Mouse (Mus musculus) myocyte (in vitro differentiated cells): Measurements from ENCODE around the gene Mss51. TPM values are rescaled to one million over a fixed set of nuclear protein-coding genes. Genes with fewer than 3 reads are reported as not detected.

ENCODE experiments used
- H3K27me3 ChIP-seq: one replicate; pipeline ENCODE4 v1.6.1; 2011; ENCODE audit not compliant: control insufficient read depth, insufficient read depth, insufficient read length
- H3K36me3 ChIP-seq: one replicate; pipeline ENCODE4 v1.6.1; 2011; ENCODE audit not compliant: control insufficient read depth, insufficient read depth
- H3K4me2 ChIP-seq: one replicate; pipeline ENCODE4 v1.6.1; 2011; ENCODE audit warnings: low read depth, control low read depth
- H3K4me3 ChIP-seq: one replicate; pipeline ENCODE4 v1.5.1; 2011; ENCODE audit warnings: mild to moderate bottlenecking, control low read depth, moderate library complexity
- H3K79me2 ChIP-seq: one replicate; pipeline ENCODE4 v1.6.1; 2011; ENCODE audit not compliant: control insufficient read depth, insufficient read depth
- H3ac ChIP-seq: one replicate; pipeline ENCODE4 v1.6.1; 2011; ENCODE audit not compliant: control insufficient read depth, insufficient read length
- CEBPB ChIP-seq: IDR thresholded peaks from 2 replicates; pipeline ENCODE4 v1.6.1; 2011; ENCODE audit warnings: mild to moderate bottlenecking, moderate library complexity; ENCODE audit not compliant: poor library complexity, insufficient read depth, severe bottlenecking
- E2F4 ChIP-seq: IDR thresholded peaks from one replicate; pipeline ENCODE4 v1.6.1; 2011; ENCODE audit warnings: mild to moderate bottlenecking, control low read depth, moderate library complexity; ENCODE audit not compliant: insufficient read depth
- MAX ChIP-seq: IDR thresholded peaks from one replicate; pipeline ENCODE4 v1.6.1; 2011; ENCODE audit warnings: low read depth, mild to moderate bottlenecking, control low read depth
- MYOD1 ChIP-seq, 3 experiments: IDR thresholded peaks; one replicate each; pipeline ENCODE4 v1.6.1; 2011; ENCODE audit warnings: control low read depth in 2 of 3, low read depth in 2 of 3, mild to moderate bottlenecking in 2 of 3, moderate library complexity in 1 of 3; ENCODE audit not compliant: insufficient read length in 2 of 3, control insufficient read depth in 1 of 3
- MYOG ChIP-seq, 3 experiments: IDR thresholded peaks; one replicate each; pipeline ENCODE4 v1.6.1; 2011; ENCODE audit warnings: control low read depth in 2 of 3, low read depth in 2 of 3, mild to moderate bottlenecking in 2 of 3; ENCODE audit not compliant: insufficient read length in 2 of 3, control insufficient read depth in 1 of 3, insufficient read depth in 1 of 3
- POLR2A ChIP-seq: IDR thresholded peaks from one replicate; pipeline ENCODE4 v1.6.1; 2011; ENCODE audit warnings: low read depth, mild to moderate bottlenecking, control low read depth, moderate library complexity; ENCODE audit not compliant: insufficient read length
- POLR2AphosphoS2 ChIP-seq: IDR thresholded peaks from one replicate; pipeline ENCODE4 v1.6.1; 2011; ENCODE audit warnings: low read depth, control low read depth; ENCODE audit not compliant: insufficient read length
- REST ChIP-seq: IDR thresholded peaks from one replicate; pipeline ENCODE4 v1.6.1; 2011; ENCODE audit warnings: mild to moderate bottlenecking, control low read depth, moderate library complexity; ENCODE audit not compliant: insufficient read depth, insufficient read length
- SRF ChIP-seq: IDR thresholded peaks from one replicate; pipeline ENCODE4 v1.6.1; 2011; ENCODE audit warnings: low read depth; ENCODE audit not compliant: control insufficient read depth, insufficient read length
- TCF12 ChIP-seq: IDR thresholded peaks from one replicate; pipeline ENCODE4 v1.6.1; 2011; ENCODE audit warnings: mild to moderate bottlenecking, control low read depth; ENCODE audit not compliant: poor library complexity, insufficient read depth, severe bottlenecking
- TCF3 ChIP-seq: IDR thresholded peaks from one replicate; pipeline ENCODE4 v1.6.1; 2011; ENCODE audit warnings: low read depth, control low read depth; ENCODE audit not compliant: insufficient read length
- USF1 ChIP-seq: IDR thresholded peaks from one replicate; pipeline ENCODE4 v1.6.1; 2011; ENCODE audit warnings: low read depth, mild to moderate bottlenecking, control low read depth, moderate library complexity
- polyA plus RNA-seq: library from polyadenylated mRNA; unstranded; fragments of >200 nt; fragmentation: generic; extraction: Trizol; gene quantifications from one replicate; pipeline ENCODE4 v1.2.1, GENCODE M21; 2012; ENCODE audit warnings: missing spikeins

Mss51 gene
- polyA plus RNA-seq, 1 experiment = 7.2 TPM

- Histone ChIP-seq H3K4me3 (peak within 1 kb of the TSS; percentile 81), H3K36me3 (peaks cover 4% of the 10 kb centered on the region), H3K79me2 (peaks cover 33% of the 10 kb centered on the region), H3K4me2 (peak within 1 kb of the TSS; percentile 99), H3K27me3 (no peaks in the 10 kb centered on the region), H3ac (peak within 1 kb of the TSS; percentile 25)
- TF ChIP-seq TCF12 = no peak
- TF ChIP-seq POLR2A = peak; percentile 89
- TF ChIP-seq POLR2AphosphoS2 = peak; percentile 91
Measured at GRCm38 (mm10) chr14:20479291-20480194, 17.2 kb downstream of the Mss51 start, which contains the start of gene Anxa7. Anxa7 (minus strand) TSS chr14:20480133.

GRCm38 (mm10) chr14:20478801-20479200 lies 17.9 kb downstream of the Mss51 start:
- H3K4me2 ChIP-seq = peak overlapping the region; percentile 99
- H3K4me3 ChIP-seq = peak overlapping the region; percentile 81
- TF ChIP-seq SRF = peak; percentile 95
- no peak for TF ChIP-seq E2F4
- TF ChIP-seq TCF3 = no peak

DNA sequence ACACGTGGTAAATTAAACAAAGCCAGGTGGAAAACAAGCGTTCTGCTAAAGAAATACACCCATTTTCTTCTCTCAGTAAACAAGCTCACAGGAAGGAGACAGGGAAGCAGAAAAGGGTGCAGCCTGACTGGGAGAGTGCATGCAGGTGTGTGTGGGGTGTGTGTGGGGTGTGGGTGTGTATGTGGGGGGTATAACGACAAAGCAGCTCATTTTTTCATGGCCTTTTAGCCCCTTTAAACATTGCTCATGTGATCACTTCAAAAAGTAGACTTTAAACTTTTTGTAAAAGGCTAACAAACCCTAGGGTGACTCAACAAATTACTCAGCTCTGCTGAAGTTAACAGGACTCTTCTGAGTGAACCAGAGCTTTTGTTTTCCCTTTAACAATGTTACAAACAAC lies 18.3 kb downstream of the Mss51 start:
- Histone ChIP-seq H3ac (no peak overlapping the region), H3K4me2 (peak overlapping the region; percentile 99), H3K4me3 (peak overlapping the region; percentile 81), H3K36me3 (no peaks in the 10 kb centered on the region), H3K79me2 (peaks cover 33% of the 10 kb centered on the region), H3K27me3 (no peaks in the 10 kb centered on the region)
- TF ChIP-seq MYOD1 (IDR thresholded peaks at IDR 0.05; ENCODE audit: control insufficient read depth in 1 of 3, insufficient read length in 2 of 3, low read depth in 2 of 3) (no peak), MAX (no peak), POLR2AphosphoS2 (no peak), REST (no peak), USF1 (no peak), SRF (no peak), TCF12 (no peak)

More at GRCm38 (mm10) chr14:20478801-20479200, 17.9 kb downstream of the Mss51 start:
- peaks cover 33% of the 10 kb centered on the region for H3K79me2 ChIP-seq
- peak overlapping the region; percentile 25 for H3ac ChIP-seq
- no peaks in the 10 kb centered on the region for H3K36me3 ChIP-seq
- no peaks in the 10 kb centered on the region for H3K27me3 ChIP-seq

DNA sequence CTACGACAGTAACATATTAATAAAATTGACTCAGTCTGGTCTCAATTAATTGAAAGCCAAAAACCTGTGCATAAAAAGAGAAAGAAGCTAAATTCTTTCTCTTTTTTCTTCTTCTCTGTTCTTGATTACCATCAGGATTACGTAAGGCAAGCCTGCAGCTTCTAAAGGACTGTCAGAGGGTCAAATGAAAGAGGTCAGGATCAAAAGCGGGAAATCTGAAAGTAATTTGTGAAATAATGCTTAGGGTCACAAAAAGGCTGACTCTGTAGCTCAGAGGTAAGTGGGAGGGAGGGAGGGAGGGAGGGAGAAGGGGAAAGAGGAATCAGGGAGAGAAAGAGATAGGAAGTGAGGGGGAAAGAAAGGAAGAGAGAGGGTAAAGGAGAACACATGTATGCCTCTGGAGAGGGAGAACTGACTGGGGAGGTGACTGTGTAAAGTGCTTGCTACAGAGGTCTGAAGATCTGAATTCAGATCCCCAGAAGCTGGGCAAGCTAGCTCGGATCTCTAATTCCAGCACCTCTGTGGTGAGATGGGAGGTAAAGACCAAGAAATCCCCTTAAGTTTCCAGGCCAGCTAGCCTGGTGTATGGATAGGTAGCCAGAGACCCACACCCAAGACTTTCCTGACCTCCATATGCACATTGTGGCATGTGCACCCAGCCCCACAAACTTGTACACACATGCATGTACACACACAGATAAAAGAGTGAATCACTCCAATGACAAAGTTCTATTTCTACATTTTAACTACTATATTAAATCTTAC lies 19.3 kb downstream of the Mss51 start:
- no peaks in the 10 kb centered on the region for H3K36me3 ChIP-seq
- peaks cover 33% of the 10 kb centered on the region for H3K79me2 ChIP-seq
- no peaks in the 10 kb centered on the region for H3K27me3 ChIP-seq
- no peak overlapping the region for H3ac ChIP-seq
- peak overlapping the region; percentile 99 for H3K4me2 ChIP-seq
- TF ChIP-seq E2F4 = no peak
- no peak for TF ChIP-seq MYOG (IDR thresholded peaks at IDR 0.05; ENCODE audit: control insufficient read depth in 1 of 3, insufficient read depth in 1 of 3, insufficient read length in 2 of 3, low read depth in 2 of 3)
- no peak for TF ChIP-seq TCF12
- TF ChIP-seq SRF = no peak
- TF ChIP-seq MAX = no peak
- no peak for TF ChIP-seq POLR2A
- TF ChIP-seq MYOD1 (IDR thresholded peaks at IDR 0.05; ENCODE audit: control insufficient read depth in 1 of 3, insufficient read length in 2 of 3, low read depth in 2 of 3) = no peak
- no peak for TF ChIP-seq REST
- no peak for TF ChIP-seq CEBPB
- no peak for TF ChIP-seq TCF3
- no peak for TF ChIP-seq POLR2AphosphoS2
- peak overlapping the region; percentile 81 for H3K4me3 ChIP-seq

DNA sequence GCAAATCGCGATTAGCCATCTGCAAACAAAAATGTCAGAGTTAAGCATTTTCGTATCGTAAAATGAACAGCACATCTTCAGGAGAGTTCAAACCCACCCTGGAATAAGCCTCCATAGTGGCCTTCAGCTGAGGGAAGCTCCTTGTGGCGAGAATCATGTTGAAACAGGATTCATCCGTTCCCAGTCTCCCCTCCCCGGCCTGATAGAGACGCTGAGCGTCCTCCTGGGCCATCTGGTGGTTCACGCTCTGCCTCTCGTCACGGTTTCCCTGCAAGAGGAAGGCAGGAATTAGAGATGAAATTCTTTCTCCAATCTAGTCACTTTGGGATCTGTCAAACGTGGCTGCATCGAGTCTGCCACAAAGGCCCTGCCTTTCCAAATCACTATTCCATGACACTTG lies 36.5 kb downstream of the Mss51 start:
- no peaks in the 10 kb centered on the region for H3K27me3 ChIP-seq
- H3K4me2 ChIP-seq = no peak overlapping the region
- H3K79me2 ChIP-seq = no peaks in the 10 kb centered on the region
- TF ChIP-seq POLR2A (no peak), TCF12 (no peak), USF1 (no peak), MYOD1 (IDR thresholded peaks at IDR 0.05; ENCODE audit: control insufficient read depth in 1 of 3, insufficient read length in 2 of 3, low read depth in 2 of 3) (no peak)
- H3K4me3 ChIP-seq = no peak overlapping the region
- H3ac ChIP-seq = no peak overlapping the region
- peaks cover 81% of the 10 kb centered on the region for H3K36me3 ChIP-seq
